Mouse (Mus musculus) lung, embryonic 16.5 days (tissue): ENCODE measurements around the gene Osbpl10. TPM values are rescaled to one million over a fixed set of nuclear protein-coding genes. Genes with fewer than 3 reads are reported as not detected.
"Not testable (repeated sequence)": the region's sequence is repeated elsewhere in the genome, so short reads cannot be mapped to it uniquely, and the experiment has no call there.

Source experiments
- ATAC-seq: fragments of 200-750 bp; cut with Nextera tagmentation; 2 replicates; pipeline ENCODE4 v1.8.0; 2017; ENCODE audit warnings: low read depth, mild to moderate bottlenecking, moderate library complexity
- H3K27ac ChIP-seq: fragments of 300-500 bp; sonication (generic); 2 replicates; pipeline ENCODE4 v1.5.1; 2014; ENCODE audit warnings: mild to moderate bottlenecking, control low read depth, low read length
- H3K27me3 ChIP-seq: fragments of 300-500 bp; sonication (generic); 2 replicates; pipeline ENCODE4 v1.6.1; 2014; ENCODE audit warnings: low read depth, low read length, mixed read lengths; ENCODE audit not compliant: control insufficient read depth, insufficient read depth
- H3K36me3 ChIP-seq: fragments of 300-500 bp; sonication (generic); 2 replicates; pipeline ENCODE4 v1.6.1; 2014; ENCODE audit warnings: low read length; ENCODE audit not compliant: control insufficient read depth, insufficient read depth
- H3K4me1 ChIP-seq: fragments of 300-500 bp; sonication (generic); replicated peaks from 2 replicates; pipeline ENCODE4 v1.6.1; 2014; ENCODE audit warnings: low read length, mixed read lengths; ENCODE audit not compliant: control insufficient read depth, insufficient read depth
- H3K4me2 ChIP-seq: fragments of 300-500 bp; sonication (generic); 2 replicates; pipeline ENCODE4 v1.6.1; 2014; ENCODE audit warnings: low read depth, low read length, control low read depth
- H3K4me3 ChIP-seq: fragments of 300-500 bp; sonication (generic); 2 replicates; pipeline ENCODE4 v1.5.1; 2014; ENCODE audit warnings: mild to moderate bottlenecking, low read length, control low read depth
- H3K9ac ChIP-seq: fragments of 300-500 bp; sonication (generic); 2 replicates; pipeline ENCODE4 v1.6.1; 2014; ENCODE audit warnings: low read length, control low read depth
- H3K9me3 ChIP-seq: fragments of 300-500 bp; sonication (generic); 2 replicates; pipeline ENCODE4 v1.6.1; 2016; ENCODE audit warnings: low read length; ENCODE audit not compliant: control insufficient read depth
- WGBS: fragments of 180-500 bp; shearing (Covaris S2); extraction: QIAGEN DNeasy Blood & Tissue Kit; methylation state at CpG from one replicate; pipeline ENCODE4 v1.1.7; 2014; 5-methylcytosine and 5-hydroxymethylcytosine counted together
- polyA plus RNA-seq: library from polyadenylated mRNA; unstranded; fragments of >200 nt; fragmentation: Nextera tagmentation; extraction: Ambion mirVana; gene quantifications from 2 replicates; pipeline ENCODE4 v1.2.1, GENCODE M21; 2015

Osbpl10 gene
- polyA plus RNA-seq, 1 experiment from 2014 or later, result 2.2 TPM

GRCm38 (mm10) chr9:115271556-115271955 lies 293.2 kb downstream of the Osbpl10 start:
- Histone ChIP-seq H3K4me3 (no peak overlapping the region), H3K9me3 (no peaks in the 10 kb centered on the region), H3K9ac (no peak overlapping the region), H3K27me3 (no peaks in the 10 kb centered on the region), H3K4me1 (no peaks in the 10 kb centered on the region), H3K4me2 (no peak overlapping the region), H3K36me3 (peaks cover 16% of the 10 kb centered on the region), H3K27ac (no peak overlapping the region)
- ATAC-seq, result no peak
- WGBS, result 57% methylated on average over 3 of the region's 3 CpGs

- not testable (repeated sequence) for H3K9ac ChIP-seq, H3K4me2 ChIP-seq, H3K9me3 ChIP-seq, H3K27me3 ChIP-seq, H3K27ac ChIP-seq, ATAC-seq, H3K4me1 ChIP-seq, H3K4me3 ChIP-seq
- H3K36me3 ChIP-seq, result peaks cover 18% of the 10 kb centered on the region
- WGBS, result 85% methylated on average over 2 of the region's 5 CpGs
Measured at GRCm38 (mm10) chr9:115272451-115272850, 294.1 kb downstream of the Osbpl10 start.

- no peaks in the 10 kb centered on the region for H3K4me1 ChIP-seq
- H3K9me3 ChIP-seq, result no peaks in the 10 kb centered on the region
- H3K27me3 ChIP-seq, result no peaks in the 10 kb centered on the region
- 78% methylated on average over 7 of the region's 7 CpGs for WGBS
- no peak overlapping the region for H3K4me3 ChIP-seq
- H3K27ac ChIP-seq, result no peak overlapping the region
- H3K4me2 ChIP-seq, result no peak overlapping the region
- H3K36me3 ChIP-seq, result peaks cover 18% of the 10 kb centered on the region
- no peak overlapping the region for H3K9ac ChIP-seq
- no peak for ATAC-seq
Measured at GRCm38 (mm10) chr9:115273095-115273649, 294.8 kb downstream of the Osbpl10 start.

- Histone ChIP-seq H3K36me3 (peaks cover 32% of the 10 kb centered on the region), H3K4me3 (no peak overlapping the region), H3K27me3 (no peaks in the 10 kb centered on the region), H3K4me2 (no peak overlapping the region), H3K9me3 (no peaks in the 10 kb centered on the region), H3K27ac (no peak overlapping the region), H3K4me1 (no peaks in the 10 kb centered on the region), H3K9ac (no peak overlapping the region)
- 67% methylated on average over 6 of the region's 6 CpGs for WGBS
- ATAC-seq, result no peak
Measured at GRCm38 (mm10) chr9:115274806-115275205, 296.4 kb downstream of the Osbpl10 start.

- Histone ChIP-seq H3K4me2 (no peak overlapping the region), H3K4me1 (peaks cover 5% of the 10 kb centered on the region; the same call in 1 of the 2 replicates), H3K4me3 (no peak overlapping the region), H3K36me3 (peaks cover 31% of the 10 kb centered on the region), H3K27me3 (no peaks in the 10 kb centered on the region), H3K27ac (no peak overlapping the region), H3K9me3 (no peaks in the 10 kb centered on the region), H3K9ac (no peak overlapping the region)
- ATAC-seq, result no peak
- WGBS, result 90% methylated on average over 1 of the region's 1 CpGs
Measured at GRCm38 (mm10) chr9:115278641-115279040, 300.3 kb downstream of the Osbpl10 start.

Other genes starting within 250 kb of the Osbpl10 start
- 67.0 and 67.8 TPM in 2 replicates for gene Cmtm6, start 247.5 kb upstream of the Osbpl10 start, polyA plus RNA-seq
- 78.1 and 88.7 TPM in 2 replicates for gene Cmtm7, start 196.7 kb upstream of the Osbpl10 start, polyA plus RNA-seq
- 118 and 126 TPM in 2 replicates for gene Cmtm8, start 134.4 kb upstream of the Osbpl10 start, polyA plus RNA-seq
- 17.7 and 18.1 TPM in 2 replicates for gene Gpd1l, start 44.6 kb upstream of the Osbpl10 start, polyA plus RNA-seq
- 402 and 504 TPM in 2 replicates for gene Rps27rt, start 4.2 kb downstream of the Osbpl10 start, polyA plus RNA-seq